Mouse (Mus musculus) liver, postnatal 0 days (tissue): ENCODE measurements around the gene Zfp326.

Experiments used
- CTCF ChIP-seq: sonication (generic); IDR thresholded peaks from 2 replicates; pipeline ENCODE4 v1.5.1; 2016; ENCODE audit warnings: antibody characterized with exemption, low read depth
- EP300 ChIP-seq: IDR thresholded peaks from 2 replicates; pipeline ENCODE4 v1.6.1; 2016; ENCODE audit warnings: antibody characterized with exemption, low read depth, mild to moderate bottlenecking

GRCm38 (mm10) chr5:105918289-105918688 is 41.9 kb downstream of the Zfp326 start:
- TF ChIP-seq CTCF (peak; percentile 75), EP300 (no peak)
